Mouse (Mus musculus): ENCODE results near the gene Itgb7.
A peak's percentile ranks its signal among the peaks of the same experiment; 100 is the strongest.

DNA sequence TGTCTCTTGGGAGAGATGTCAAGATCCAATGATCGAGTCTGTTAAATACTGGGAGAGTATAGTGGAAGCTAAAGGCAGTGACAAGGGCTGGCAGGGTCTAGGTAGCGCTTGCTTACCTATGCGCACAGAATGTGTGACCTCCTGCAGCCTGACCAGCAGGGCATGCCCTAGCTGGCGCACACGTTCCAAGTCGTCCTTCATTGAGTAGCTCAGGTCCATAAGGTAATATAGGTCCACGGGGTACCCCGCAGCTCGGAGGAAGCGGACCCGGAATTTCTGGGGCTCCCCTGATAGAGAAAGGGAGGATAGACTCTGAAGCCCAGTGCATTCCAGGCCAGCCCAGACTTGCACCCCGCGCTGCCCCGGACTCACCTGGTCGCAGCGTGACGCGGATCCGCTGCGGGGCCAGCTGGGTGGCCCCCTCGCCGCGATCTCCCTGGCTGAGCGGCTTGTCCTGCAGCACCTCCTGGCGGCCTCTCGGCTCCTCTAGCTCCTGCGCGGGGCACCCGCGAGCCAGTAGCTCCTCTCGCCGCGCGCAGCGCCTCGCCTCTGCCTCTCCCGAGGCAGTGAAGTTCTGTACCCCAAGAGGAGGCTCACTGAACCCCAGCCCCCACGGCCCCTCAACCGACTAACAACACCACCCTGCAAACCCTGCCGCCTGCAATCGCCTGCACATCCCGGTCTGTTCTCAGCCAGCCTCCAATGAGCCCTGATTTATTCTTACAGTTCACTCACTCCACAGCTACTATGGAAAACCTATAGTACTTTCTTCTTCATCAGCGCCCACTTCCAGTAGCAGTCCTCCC is 7.4 kb downstream of the Itgb7 start:
- TF ChIP-seq CTCF (IDR thresholded peaks at IDR 0.05; ENCODE audit: low read depth) = peak; percentile 78
- TF ChIP-seq EP300 (IDR thresholded peaks at IDR 0.05; ENCODE audit: low read depth) = no peak
